Mouse (Mus musculus) midbrain, postnatal 0 days (tissue): ENCODE results near the gene Sugp1. TPM values are rescaled to one million over a fixed set of nuclear protein-coding genes. Genes with fewer than 3 reads are reported as not detected.

Source experiments
- ATAC-seq: fragments of 200-750 bp; cut with Nextera tagmentation; 2 replicates; pipeline ENCODE4 v1.8.0; 2017; ENCODE audit warnings: moderate number of reproducible peaks, mild to moderate bottlenecking, moderate TSS enrichment, moderate library complexity; ENCODE audit not compliant: low FRiP score
- DNase-seq: peaks from one replicate; pipeline ENCODE4 v3.0.0-alpha.2; 2015; ENCODE audit warnings: low spot score
- H3K27ac ChIP-seq: fragments of 300-500 bp; sonication (generic); 2 replicates; pipeline ENCODE4 v1.5.1; 2014; ENCODE audit warnings: low read depth, mild to moderate bottlenecking, low read length, mixed read lengths
- H3K27me3 ChIP-seq: fragments of 300-500 bp; sonication (generic); 2 replicates; pipeline ENCODE4 v1.6.1; 2014; ENCODE audit warnings: low read length, control low read depth, mixed read lengths; ENCODE audit not compliant: insufficient read depth
- H3K36me3 ChIP-seq: fragments of 300-500 bp; sonication (generic); 2 replicates; pipeline ENCODE4 v1.6.1; 2014; ENCODE audit warnings: low read length, control low read depth, mixed read lengths; ENCODE audit not compliant: insufficient read depth
- H3K4me1 ChIP-seq: fragments of 300-500 bp; sonication (generic); 2 replicates; pipeline ENCODE4 v1.6.1; 2014; ENCODE audit warnings: mild to moderate bottlenecking, control low read depth, antibody characterized with exemption, low read length, mixed read lengths; ENCODE audit not compliant: insufficient read depth
- H3K4me2 ChIP-seq: fragments of 300-500 bp; sonication (generic); 2 replicates; pipeline ENCODE4 v1.6.1; 2014; ENCODE audit warnings: low read depth, mild to moderate bottlenecking, low read length, mixed read lengths; ENCODE audit not compliant: poor library complexity, severe bottlenecking
- H3K4me3 ChIP-seq: fragments of 300-500 bp; sonication (generic); 2 replicates; pipeline ENCODE4 v1.5.1; 2014; ENCODE audit warnings: low read depth, mild to moderate bottlenecking, low read length, moderate library complexity
- H3K9ac ChIP-seq: fragments of 300-500 bp; sonication (generic); replicated peaks from 2 replicates; pipeline ENCODE4 v1.6.1; 2014; ENCODE audit warnings: mild to moderate bottlenecking, low read length, moderate library complexity, mixed read lengths; ENCODE audit not compliant: poor library complexity, severe bottlenecking
- H3K9me3 ChIP-seq: fragments of 300-500 bp; sonication (generic); 2 replicates; pipeline ENCODE4 v1.6.1; 2016; ENCODE audit warnings: low read length, control low read depth
- CTCF ChIP-seq: IDR thresholded peaks from 2 replicates; pipeline ENCODE4 v1.5.1; 2016; ENCODE audit warnings: antibody characterized with exemption, mild to moderate bottlenecking
- WGBS: fragments of 180-500 bp; shearing (Covaris S2); extraction: QIAGEN DNeasy Blood & Tissue Kit; methylation state at CpG from one replicate; pipeline ENCODE4 v1.1.7; 2014; 5-methylcytosine and 5-hydroxymethylcytosine counted together
- polyA plus RNA-seq: library from polyadenylated mRNA; unstranded; fragments of >200 nt; fragmentation: Nextera tagmentation; extraction: Ambion mirVana; gene quantifications from 2 replicates; pipeline ENCODE4 v1.2.1, GENCODE M21; 2015
- total RNA-seq: library from RNA; depleted of rRNA; stranded (reverse); fragments of >200 nt; gene quantifications from 2 replicates; pipeline ENCODE4 v1.2.3, GENCODE M21; 2014; rRNA removed

The Sugp1 gene
- total RNA-seq (18.6 and 19.9 TPM in 2 replicates), polyA plus RNA-seq (48.7 and 48.9 TPM in 2 replicates)

DNA sequence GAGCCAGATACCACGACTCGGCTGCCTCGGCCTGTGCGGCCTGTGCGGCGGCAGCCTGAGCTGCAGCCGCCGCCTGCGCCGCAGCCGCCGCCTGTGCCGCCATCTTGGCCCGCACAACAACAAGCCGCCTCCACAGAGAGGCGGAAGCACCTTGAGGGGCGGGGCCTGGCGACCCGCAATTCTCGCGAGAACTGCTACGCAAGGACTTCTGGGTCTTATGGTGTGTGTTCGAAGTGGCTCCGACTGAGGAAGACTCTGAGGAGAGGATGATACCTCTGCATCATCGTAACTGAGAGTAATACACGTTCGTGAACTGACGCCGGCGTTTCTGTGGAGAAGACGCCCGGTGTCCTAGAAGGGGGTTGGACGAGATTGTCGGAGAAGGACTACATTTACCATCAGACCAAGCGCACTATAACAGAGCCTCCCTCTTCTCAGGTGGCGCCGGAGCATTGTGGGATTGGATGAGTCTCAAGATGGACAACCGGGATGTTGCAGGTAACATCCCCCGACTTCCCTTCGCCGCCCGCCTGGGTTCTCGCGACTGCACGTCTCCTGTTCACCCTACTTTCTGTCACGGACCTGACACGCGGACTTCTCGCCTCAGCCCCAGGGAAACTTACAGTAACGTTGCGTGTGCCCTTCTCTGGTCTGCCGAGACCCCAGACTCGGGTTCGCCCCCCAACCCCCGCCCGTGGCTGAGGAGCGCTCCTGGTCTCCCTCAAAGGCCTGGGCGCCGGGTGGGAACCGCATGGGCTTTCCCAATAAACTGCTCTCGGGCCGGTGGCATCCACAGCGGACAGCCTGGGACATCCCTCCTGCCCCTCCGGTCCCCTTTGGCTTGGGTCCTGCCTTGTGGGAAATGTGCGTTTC is at the start of gene Sugp1, which contains the start of gene Mau2:
Sugp1 (plus strand) TSS at position 231 of the 873 bp plus-strand sequence.
Mau2 (minus strand) TSS at position 152 of the 873 bp plus-strand sequence.
- peak within 1 kb of the TSS; percentile 98 for H3K4me3 ChIP-seq
- peak within 1 kb of the TSS; percentile 85 for H3K4me2 ChIP-seq
- DNase-seq (peak; percentile 97), ATAC-seq (peak; percentile 97)
- H3K27ac ChIP-seq, result peak within 1 kb of the TSS; percentile 76
- peak within 1 kb of the TSS; percentile 99 for H3K9ac ChIP-seq
- no peaks in the 10 kb centered on the region for H3K27me3 ChIP-seq
- H3K9me3 ChIP-seq, result no peaks in the 10 kb centered on the region
- TF ChIP-seq CTCF, result no peak
- WGBS, result under 1% methylated on average over 65 of the region's 65 CpGs
- H3K4me1 ChIP-seq, result peaks cover 16% of the 10 kb centered on the region; the same call in 1 of the 2 replicates
- no peaks in the 10 kb centered on the region for H3K36me3 ChIP-seq

DNA sequence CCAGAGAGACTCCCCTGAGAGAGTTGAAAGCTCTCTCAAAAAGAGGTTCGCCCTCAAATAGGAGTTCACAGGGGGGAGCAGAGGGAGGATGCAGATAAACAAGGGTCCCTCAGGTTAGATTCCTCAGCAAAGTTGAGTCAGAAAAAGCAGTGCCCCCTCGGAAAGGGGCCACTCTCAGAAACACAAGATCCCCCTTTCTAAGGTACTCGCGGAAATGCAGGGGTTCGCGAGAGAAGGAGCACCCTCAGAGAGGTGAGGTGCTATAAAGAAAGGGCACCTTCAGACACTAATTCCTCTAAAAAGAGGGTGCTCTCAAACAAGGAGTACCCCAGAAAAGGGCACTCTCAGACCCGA is 47.2 kb upstream of the Sugp1 start:
- H3K27ac ChIP-seq, result peak overlapping the region; percentile 78
- peak overlapping the region; percentile 92 for H3K4me3 ChIP-seq
- 0% methylated on average over 7 of the region's 7 CpGs for WGBS
- no peak for TF ChIP-seq CTCF
- H3K27me3 ChIP-seq, result no peaks in the 10 kb centered on the region
- ATAC-seq, result no peak
- H3K4me1 ChIP-seq, result no peaks in the 10 kb centered on the region
- H3K4me2 ChIP-seq, result peak overlapping the region; percentile 91
- H3K9ac ChIP-seq, result peak overlapping the region; percentile 67
- DNase-seq, result no peak
- H3K36me3 ChIP-seq, result no peaks in the 10 kb centered on the region
- H3K9me3 ChIP-seq, result no peaks in the 10 kb centered on the region

DNA sequence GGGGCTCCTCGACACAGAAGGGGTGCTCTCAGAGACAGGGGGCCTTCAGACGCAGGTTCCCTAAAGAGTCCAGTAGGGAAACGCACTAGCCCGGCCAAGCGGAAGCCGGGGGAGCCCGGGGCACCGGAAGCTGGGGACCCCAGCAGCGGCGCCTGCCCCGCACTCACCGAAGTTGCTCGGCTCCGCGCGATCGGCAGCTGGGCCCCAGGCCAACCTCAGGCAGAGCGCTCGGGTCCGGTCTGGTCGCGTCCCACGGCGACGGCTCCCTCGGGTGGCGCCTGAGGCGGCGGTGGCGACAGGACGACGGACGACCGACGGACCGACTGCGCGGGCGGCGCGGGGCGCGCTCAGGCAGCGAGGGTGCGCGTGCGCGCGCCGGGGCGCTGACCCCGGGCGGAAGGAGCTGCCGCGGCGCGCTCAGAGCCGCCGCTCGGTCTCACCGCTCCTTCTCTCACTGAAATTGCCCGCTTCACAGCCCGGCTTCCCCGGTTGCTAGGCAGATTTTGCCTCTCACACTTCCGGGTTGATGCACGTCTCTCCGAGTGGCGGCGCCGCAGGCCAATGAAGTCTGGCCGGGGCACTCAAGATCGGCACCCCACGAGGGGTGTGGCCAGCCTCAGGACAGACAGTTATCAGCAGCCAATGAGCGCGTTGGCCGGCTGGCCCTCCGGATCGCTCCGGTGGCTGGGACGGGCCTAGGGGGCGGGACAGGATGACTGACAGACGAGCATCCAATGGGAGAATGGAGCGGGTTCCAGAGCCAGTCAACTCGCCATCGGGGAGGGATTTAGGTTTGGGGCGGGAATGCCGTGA is 46.6 kb upstream of the Sugp1 start, which contains the start of gene Gatad2a:
Gatad2a (minus strand) TSS at position 609 of the 813 bp plus-strand sequence.
- H3K9ac ChIP-seq, result peak within 1 kb of the TSS; percentile 72
- H3K36me3 ChIP-seq, result no peaks in the 10 kb centered on the region
- under 1% methylated on average over 62 of the region's 87 CpGs for WGBS
- peak; percentile 52 for TF ChIP-seq CTCF
- peak within 1 kb of the TSS; percentile 91 for H3K4me2 ChIP-seq
- peak within 1 kb of the TSS; percentile 92 for H3K4me3 ChIP-seq
- H3K27me3 ChIP-seq, result no peaks in the 10 kb centered on the region
- ATAC-seq, result peak; percentile 100
- peak within 1 kb of the TSS; percentile 78 for H3K27ac ChIP-seq
- DNase-seq, result peak; percentile 100
- no peaks in the 10 kb centered on the region for H3K4me1 ChIP-seq
- no peaks in the 10 kb centered on the region for H3K9me3 ChIP-seq

DNA sequence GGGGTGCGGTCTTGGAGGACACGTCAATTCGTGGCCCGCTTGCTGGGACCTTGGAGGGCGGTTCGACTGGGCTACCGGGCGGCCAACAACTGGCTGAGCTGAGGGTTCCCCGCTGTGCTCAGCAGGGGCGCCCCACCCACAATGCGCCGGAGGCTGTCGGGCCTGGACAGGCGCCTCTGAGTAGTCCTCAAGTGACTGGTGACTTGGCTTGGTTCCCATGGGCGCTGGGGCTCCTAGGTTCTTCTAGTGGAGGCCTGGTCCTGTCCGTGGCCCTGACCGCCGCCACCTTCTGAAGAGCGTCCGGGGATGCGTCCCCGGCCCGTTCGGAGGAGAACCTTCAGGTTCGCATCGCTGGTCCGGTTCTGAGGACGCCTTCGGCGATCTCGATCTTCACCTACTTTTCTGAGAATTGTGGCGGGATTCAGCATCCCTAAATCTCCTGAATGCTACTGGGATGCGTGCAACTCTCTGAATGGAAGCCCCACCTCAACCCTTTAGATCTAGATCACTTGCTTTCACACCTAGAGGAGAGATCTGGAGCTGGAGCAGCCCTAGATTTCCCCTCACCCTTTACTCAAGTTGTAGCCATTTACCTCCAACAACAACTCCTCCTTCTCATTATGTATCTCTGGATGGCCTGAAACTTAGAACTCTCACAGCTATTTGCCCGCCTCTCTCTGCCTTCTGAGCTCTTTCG is 45.9 kb upstream of the Sugp1 start:
- TF ChIP-seq CTCF, result no peak
- Histone ChIP-seq H3K9me3 (no peaks in the 10 kb centered on the region), H3K4me3 (peak overlapping the region; percentile 92), H3K4me1 (no peaks in the 10 kb centered on the region), H3K4me2 (peak overlapping the region; percentile 83), H3K27ac (peak overlapping the region; percentile 75), H3K9ac (peak overlapping the region; percentile 72), H3K36me3 (no peaks in the 10 kb centered on the region), H3K27me3 (no peaks in the 10 kb centered on the region)
- DNase-seq (no peak), ATAC-seq (no peak)
- WGBS, result 2% methylated on average over 35 of the region's 35 CpGs

- 94% methylated on average over 3 of the region's 3 CpGs for WGBS
- TF ChIP-seq CTCF, result no peak
These were observed 43.9 kb upstream of the Sugp1 start for GRCm38 (mm10) chr8:69998706-69999105.

More at GRCm38 (mm10) chr8:69998706-69999105, 43.9 kb upstream of the Sugp1 start:
- Histone ChIP-seq H3K4me3 (no peak overlapping the region), H3K4me2 (no peak overlapping the region), H3K4me1 (no peaks in the 10 kb centered on the region), H3K36me3 (no peaks in the 10 kb centered on the region), H3K27ac (no peak overlapping the region), H3K27me3 (no peaks in the 10 kb centered on the region), H3K9ac (no peak overlapping the region), H3K9me3 (no peaks in the 10 kb centered on the region)
- no peak for ATAC-seq
- DNase-seq, result no peak
